Mouse (Mus musculus) Patski (cell line): ENCODE results near the gene Rps15. TPM values are rescaled to one million over a fixed set of nuclear protein-coding genes. Genes with fewer than 3 reads are reported as not detected.

Source experiments
- ATAC-seq: fragments of 100-300 bp; one replicate; pipeline ENCODE4 v1.8.0; 2021
- CTCF ChIA-PET: fragments of 350-600 bp; sonication (Branson Sonifier 250); formaldehyde crosslinking; loops from one replicate; lab custom pipeline; 2022; ENCODE audit warnings: inconsistent platforms; lab: Charles Lee
- POLR2A ChIA-PET: fragments of 350-600 bp; sonication (Branson Sonifier 250); formaldehyde crosslinking; loops from one replicate; lab custom pipeline; 2022; ENCODE audit warnings: antibody characterized with exemption, inconsistent platforms; lab: Charles Lee
- DNase-seq: peaks from one replicate; pipeline ENCODE4 v3.0.0-alpha.2; 2011; ENCODE audit warnings: low read depth, low spot score
- H3K27me3 ChIP-seq: fragments of 371-371 bp; one replicate; pipeline ENCODE4 v1.5.1; 2021
- CTCF ChIP-seq: fragments of 100-300 bp; IDR thresholded peaks from one replicate; pipeline ENCODE4 v1.5.1; 2021
- in situ Hi-C: fragments of 300-500 bp; cut with MboI; formaldehyde crosslinking; loops from 3 replicates; pipeline ENCODE4 v1.11.1; 2018; ENCODE audit warnings: low pct_unique_long_range_greater_than_20kb, mixed read lengths
- polyA plus RNA-seq: library from polyadenylated mRNA; unstranded; gene quantifications from one replicate; pipeline ENCODE4 v1.2.3, GENCODE M21; 2021

Gene Rps15
- polyA plus RNA-seq, 1 experiment from 2014 or later: 1,353 TPM

- DNase-seq (no peak), ATAC-seq (no peak)
- no peaks in the 10 kb centered on the region for H3K27me3 ChIP-seq
- ChIA-PET CTCF (no interaction called here), POLR2A (interaction anchor here (1.1 kb wide), 1 partner anchor 10 kb away, joined by 3 read pairs; no protein-coding TSS in a partner anchor)
- no peak for TF ChIP-seq CTCF
- in situ Hi-C loops: no loop called here
Observed at GRCm38 (mm10) chr10:80313627-80314201, 21.5 kb downstream of the Rps15 start.

- DNase-seq: no peak
- ATAC-seq: no peak
- no peaks in the 10 kb centered on the region for H3K27me3 ChIP-seq
- in situ Hi-C loops: no loop called here
- ChIA-PET POLR2A (no interaction called here), CTCF (no interaction called here)
- TF ChIP-seq CTCF: no peak
Observed at GRCm38 (mm10) chr10:80314494-80315001, 22.3 kb downstream of the Rps15 start.

GRCm38 (mm10) chr10:80315315-80315714, 23.1 kb downstream of the Rps15 start:
- ChIA-PET POLR2A (no interaction called here), CTCF (no interaction called here)
- H3K27me3 ChIP-seq: no peaks in the 10 kb centered on the region
- TF ChIP-seq CTCF: no peak
- no peak for DNase-seq
- no peak for ATAC-seq
- in situ Hi-C loops: no loop called here

- no peaks in the 10 kb centered on the region for H3K27me3 ChIP-seq
- in situ Hi-C loops: no loop called here
- DNase-seq (no peak), ATAC-seq (no peak)
- TF ChIP-seq CTCF: no peak
- CTCF ChIA-PET: interaction anchor here (0.9 kb wide), 1 partner anchor 19 kb away, joined by 3 read pairs; no protein-coding TSS in a partner anchor
- POLR2A ChIA-PET: no interaction called here
Observed at GRCm38 (mm10) chr10:80316359-80316781, 24.1 kb downstream of the Rps15 start.

- ATAC-seq: no peak
- no peaks in the 10 kb centered on the region for H3K27me3 ChIP-seq
- POLR2A ChIA-PET: no interaction called here
- TF ChIP-seq CTCF: no peak
- in situ Hi-C loops: no loop called here
- CTCF ChIA-PET: interaction anchor here (0.9 kb wide), 1 partner anchor 20 kb away, joined by 3 read pairs; no protein-coding TSS in a partner anchor
- DNase-seq: no peak
Observed at GRCm38 (mm10) chr10:80317011-80317410, 24.8 kb downstream of the Rps15 start.

- peak; percentile 55 for DNase-seq
- no peaks in the 10 kb centered on the region for H3K27me3 ChIP-seq
- CTCF ChIA-PET: no interaction called here
- POLR2A ChIA-PET: no interaction called here
- ATAC-seq: no peak
- in situ Hi-C loops: no loop called here
- TF ChIP-seq CTCF: no peak
Observed at GRCm38 (mm10) chr10:80320340-80320760, 28.1 kb downstream of the Rps15 start, which contains the start of gene 2310011J03Rik. TSS of gene 2310011J03Rik (minus strand) at chr10:80320537.

GRCm38 (mm10) chr10:80321014-80321669, 28.9 kb downstream of the Rps15 start:
- in situ Hi-C loops: no loop called here
- TF ChIP-seq CTCF: no peak
- ChIA-PET POLR2A (no interaction called here), CTCF (no interaction called here)
- DNase-seq (no peak), ATAC-seq (no peak)
- no peaks in the 10 kb centered on the region for H3K27me3 ChIP-seq

GRCm38 (mm10) chr10:80321670-80322581, 29.7 kb downstream of the Rps15 start:
- TF ChIP-seq CTCF: no peak
- ATAC-seq: no peak
- no peaks in the 10 kb centered on the region for H3K27me3 ChIP-seq
- CTCF ChIA-PET: no interaction called here
- POLR2A ChIA-PET: no interaction called here
- in situ Hi-C loops: no loop called here
- DNase-seq: no peak

- no peaks in the 10 kb centered on the region for H3K27me3 ChIP-seq
- DNase-seq: no peak
- no peak for ATAC-seq
- ChIA-PET CTCF (no interaction called here), POLR2A (no interaction called here)
- in situ Hi-C loops: no loop called here
- no peak for TF ChIP-seq CTCF
Observed at GRCm38 (mm10) chr10:80322811-80323211, 30.6 kb downstream of the Rps15 start.
